Mouse (Mus musculus): ENCODE data around the gene Zfp800. TPM values are rescaled to one million over a fixed set of nuclear protein-coding genes. Genes with fewer than 3 reads are reported as not detected.

The Zfp800 gene
- total RNA-seq, 2 experiments from 2014 or later: 26.0 to 26.6 TPM

- no peak for DNase-seq (ENCODE audit: low spot score in 2 of 2)
Observed at GRCm38 (mm10) chr6:28315208-28315607, 82.6 kb downstream of the Zfp800 start.

GRCm38 (mm10) chr6:28312067-28312466 is 85.7 kb downstream of the Zfp800 start:
- no peak for DNase-seq (ENCODE audit: low spot score in 2 of 2)

GRCm38 (mm10) chr6:28309692-28310091 is 88.1 kb downstream of the Zfp800 start:
- no peak for DNase-seq (ENCODE audit: low spot score in 2 of 2)

- DNase-seq (ENCODE audit: low spot score in 2 of 2): no peak
Observed at GRCm38 (mm10) chr6:28308929-28309328, 88.9 kb downstream of the Zfp800 start.

- DNase-seq (ENCODE audit: low spot score in 2 of 2): no peak
Observed at GRCm38 (mm10) chr6:28306702-28307101, 91.1 kb downstream of the Zfp800 start.

GRCm38 (mm10) chr6:28296306-28296705 is 101.5 kb downstream of the Zfp800 start:
- no peak for DNase-seq (ENCODE audit: low spot score in 2 of 2)

- no peak for DNase-seq (ENCODE audit: low spot score in 2 of 2)
Observed at GRCm38 (mm10) chr6:28295581-28295980, 102.2 kb downstream of the Zfp800 start.

GRCm38 (mm10) chr6:28292810-28293209 is 105.0 kb downstream of the Zfp800 start:
- DNase-seq (ENCODE audit: low spot score in 2 of 2): no peak

GRCm38 (mm10) chr6:28279886-28280285 is 117.9 kb downstream of the Zfp800 start:
- DNase-seq (ENCODE audit: low spot score in 2 of 2): peak; percentile 68 to 79

- DNase-seq (ENCODE audit: low spot score in 2 of 2): no peak
Observed at GRCm38 (mm10) chr6:28262198-28262621, 135.6 kb downstream of the Zfp800 start.

- peak; percentile 88 to 90 for DNase-seq (ENCODE audit: low spot score in 2 of 2)
Observed at GRCm38 (mm10) chr6:28261307-28262197, 136.3 kb downstream of the Zfp800 start.

- peak; percentile 10 to 25 for DNase-seq (ENCODE audit: low spot score in 2 of 2)
Observed at GRCm38 (mm10) chr6:28260425-28261191, 137.2 kb downstream of the Zfp800 start.

- DNase-seq (ENCODE audit: low spot score in 2 of 2): no peak
Observed at GRCm38 (mm10) chr6:28259750-28260149, 138.1 kb downstream of the Zfp800 start.

- no peak for DNase-seq (ENCODE audit: low spot score in 2 of 2)
Observed at GRCm38 (mm10) chr6:28258440-28258839, 139.4 kb downstream of the Zfp800 start.

- DNase-seq (ENCODE audit: low spot score in 2 of 2): no peak
Observed at GRCm38 (mm10) chr6:28257772-28258171, 140.0 kb downstream of the Zfp800 start.

- no peak for DNase-seq (ENCODE audit: low spot score in 2 of 2)
Observed at GRCm38 (mm10) chr6:28252790-28253189, 145.0 kb downstream of the Zfp800 start.

GRCm38 (mm10) chr6:28248211-28248610 is 149.6 kb downstream of the Zfp800 start:
- no peak for DNase-seq (ENCODE audit: low spot score in 2 of 2)

- DNase-seq (ENCODE audit: low spot score in 2 of 2): no peak
Observed at GRCm38 (mm10) chr6:28232618-28233361, 165.0 kb downstream of the Zfp800 start.

- no peak for DNase-seq (ENCODE audit: low spot score in 2 of 2)
Observed at GRCm38 (mm10) chr6:28228085-28228484, 169.7 kb downstream of the Zfp800 start.

GRCm38 (mm10) chr6:28221017-28221416 is 176.8 kb downstream of the Zfp800 start:
- no peak for DNase-seq (ENCODE audit: low spot score in 2 of 2)

- no peak for DNase-seq (ENCODE audit: low spot score in 2 of 2)
Observed at GRCm38 (mm10) chr6:28218386-28218785, 179.4 kb downstream of the Zfp800 start.

Measured in layer of hippocampus, adult 18-20 months (tissue).